Mouse (Mus musculus) small intestine, adult 2 months (tissue): ENCODE measurements around the gene Olfr420.

Source experiments
- CTCF ChIP-seq: fragments of 200-500 bp; IDR thresholded peaks from 2 replicates; pipeline ENCODE4 v1.5.1; 2012; ENCODE audit warnings: low read depth, mild to moderate bottlenecking, control low read depth, inconsistent platforms, low read length, moderate library complexity, mixed read lengths; ENCODE audit not compliant: insufficient replicate concordance, insufficient read length; ENCODE audit errors: extremely low read depth
- POLR2A ChIP-seq: fragments of 200-500 bp; IDR thresholded peaks from 2 replicates; pipeline ENCODE4 v1.6.1; 2012; ENCODE audit warnings: low read depth, mild to moderate bottlenecking, control low read depth, inconsistent platforms, low read length, moderate library complexity

DNA sequence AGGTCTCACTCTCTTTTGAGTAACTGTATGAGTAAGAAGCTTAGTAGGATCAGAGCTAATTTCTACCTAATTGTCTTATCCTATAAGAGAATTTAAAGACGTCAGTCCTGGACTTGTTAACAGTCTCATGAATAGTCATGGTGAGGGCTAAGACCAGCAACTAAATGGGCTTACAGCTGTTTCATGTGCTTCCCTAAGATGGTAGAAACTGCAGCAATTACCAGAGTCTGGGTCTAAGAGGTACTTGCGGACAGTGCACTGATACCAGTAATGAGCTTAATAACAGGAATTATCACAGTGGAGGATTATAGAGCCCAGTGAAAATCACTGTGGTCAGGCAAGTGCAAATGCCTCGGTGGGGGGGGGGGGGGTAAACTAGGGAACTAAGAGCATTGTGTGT is 23.4 kb upstream of the Olfr420 start:
- TF ChIP-seq CTCF, result no peak
- no peak for TF ChIP-seq POLR2A
